Mouse (Mus musculus): ENCODE results near the gene Zfp668.

DNA sequence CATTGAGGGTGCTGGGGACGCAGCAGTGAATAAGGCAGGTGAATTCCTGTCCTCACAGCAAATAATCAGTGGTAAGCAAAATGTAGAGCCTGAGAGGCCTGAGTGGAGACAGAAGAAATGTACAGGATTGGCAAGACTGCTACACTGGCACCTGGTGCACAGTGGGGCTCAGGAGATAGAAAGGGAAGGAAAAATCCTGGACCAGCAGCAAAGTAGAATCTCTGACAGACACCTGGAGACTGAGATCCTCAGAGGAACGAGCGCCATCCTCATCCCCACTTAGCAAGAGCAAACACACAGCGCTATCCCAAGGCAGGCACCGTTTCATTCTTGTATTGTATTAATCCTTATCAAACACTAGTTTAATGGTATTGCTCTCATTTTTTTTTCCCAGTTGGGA lies 39.2 kb downstream of the Zfp668 start:
- TF ChIP-seq CTCF (conservative IDR thresholded peaks at IDR 0.05 in 1 of 2, IDR thresholded peaks at IDR 0.05 in 1 of 2; ENCODE audit: low read depth in 2 of 2, low read length in 2 of 2) (no peak), POLR2AphosphoS2 (IDR thresholded peaks at IDR 0.05; ENCODE audit: low read depth, low read length) (no peak), KAT2A (IDR thresholded peaks at IDR 0.05; ENCODE audit: insufficient replicate concordance, low read length) (no peak), EP300 (IDR thresholded peaks at IDR 0.05; ENCODE audit: low read length) (no peak), POLR2A (IDR thresholded peaks at IDR 0.05; ENCODE audit: low read depth, low read length) (no peak)

Data from CH12.LX (cell line).